Mouse (Mus musculus) intestine, postnatal 0 days (tissue): ENCODE data around the gene Nceh1. TPM values are rescaled to one million over a fixed set of nuclear protein-coding genes. Genes with fewer than 3 reads are reported as not detected.

Experiments used
- ATAC-seq: fragments of 200-750 bp; cut with Nextera tagmentation; 2 replicates; pipeline ENCODE4 v1.8.0; 2017; ENCODE audit warnings: mild to moderate bottlenecking, moderate TSS enrichment, moderate library complexity
- H3K27ac ChIP-seq: fragments of 300-500 bp; sonication (generic); 2 replicates; pipeline ENCODE4 v1.5.1; 2014; ENCODE audit warnings: mild to moderate bottlenecking, low read depth, low read length, moderate library complexity
- H3K27me3 ChIP-seq: fragments of 300-500 bp; sonication (generic); replicated peaks from 2 replicates; pipeline ENCODE4 v1.6.1; 2014; ENCODE audit warnings: low read length, mixed read lengths; ENCODE audit not compliant: control insufficient read depth, insufficient read depth
- H3K36me3 ChIP-seq: fragments of 300-500 bp; sonication (generic); 2 replicates; pipeline ENCODE4 v1.6.1; 2014; ENCODE audit warnings: mild to moderate bottlenecking, moderate library complexity; ENCODE audit not compliant: control insufficient read depth, insufficient read depth
- H3K4me1 ChIP-seq: fragments of 300-500 bp; sonication (generic); replicated peaks from 2 replicates; pipeline ENCODE4 v1.6.1; 2014; ENCODE audit warnings: antibody characterized with exemption, low read length, mixed read lengths; ENCODE audit not compliant: control insufficient read depth, insufficient read depth
- H3K4me2 ChIP-seq: fragments of 300-500 bp; sonication (generic); replicated peaks from 2 replicates; pipeline ENCODE4 v1.6.1; 2014; ENCODE audit warnings: low read depth, mild to moderate bottlenecking, moderate library complexity
- H3K4me3 ChIP-seq: fragments of 300-500 bp; sonication (generic); 2 replicates; pipeline ENCODE4 v1.5.1; 2014; ENCODE audit warnings: low read depth, low read length
- H3K9ac ChIP-seq: fragments of 300-500 bp; sonication (generic); 2 replicates; pipeline ENCODE4 v1.6.1; 2014; ENCODE audit warnings: mild to moderate bottlenecking, low read depth, low read length
- H3K9me3 ChIP-seq: fragments of 300-500 bp; sonication (generic); 2 replicates; pipeline ENCODE4 v1.6.1; 2016; ENCODE audit warnings: mixed run types; ENCODE audit not compliant: control insufficient read depth
- CTCF ChIP-seq: sonication (generic); IDR thresholded peaks from 2 replicates; pipeline ENCODE4 v1.5.1; 2016; ENCODE audit warnings: low read depth, mild to moderate bottlenecking, control low read depth, antibody characterized with exemption, moderate library complexity
- WGBS: fragments of 180-500 bp; shearing (Covaris S2); extraction: QIAGEN DNeasy Blood & Tissue Kit; methylation state at CpG from one replicate; pipeline ENCODE4 v1.1.7; 2014; 5-methylcytosine and 5-hydroxymethylcytosine counted together
- polyA plus RNA-seq: library from polyadenylated mRNA; unstranded; fragments of >200 nt; fragmentation: Nextera tagmentation; extraction: Ambion mirVana; gene quantifications from 2 replicates; pipeline ENCODE4 v1.2.1, GENCODE M21; 2015

Nceh1 gene
- polyA plus RNA-seq, 1 experiment from 2014 or later = 15.0 TPM

DNA sequence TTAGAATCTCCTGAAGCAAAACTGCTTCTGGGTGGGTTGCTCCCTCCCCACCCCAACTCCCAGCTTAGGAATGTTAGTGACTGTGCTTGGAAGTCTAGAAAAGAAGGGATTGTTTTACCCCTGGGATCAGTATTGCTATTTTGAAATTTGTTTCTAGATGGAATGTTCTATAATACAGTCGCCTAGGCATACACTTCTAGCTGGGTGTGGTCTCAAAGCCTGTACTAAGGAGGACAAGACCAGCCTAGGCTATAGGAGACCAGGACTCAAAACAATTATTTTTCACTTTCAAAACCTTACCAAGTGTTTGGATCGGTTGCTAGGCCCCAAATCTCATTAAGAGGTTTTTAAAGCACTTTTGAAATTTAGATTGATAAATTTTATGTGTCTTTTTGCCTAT is 28.5 kb upstream of the Nceh1 start:
- Histone ChIP-seq H3K27me3 (no peaks in the 10 kb centered on the region), H3K9ac (no peak overlapping the region), H3K9me3 (no peaks in the 10 kb centered on the region), H3K27ac (no peak overlapping the region), H3K4me1 (peaks cover 14% of the 10 kb centered on the region; the same call in 1 of the 2 replicates), H3K4me2 (peak overlapping the region; percentile 37), H3K4me3 (peak overlapping the region; percentile 83), H3K36me3 (no peaks in the 10 kb centered on the region)
- WGBS = 42% methylated on average over 2 of the region's 2 CpGs
- TF ChIP-seq CTCF = no peak
- ATAC-seq = no peak

DNA sequence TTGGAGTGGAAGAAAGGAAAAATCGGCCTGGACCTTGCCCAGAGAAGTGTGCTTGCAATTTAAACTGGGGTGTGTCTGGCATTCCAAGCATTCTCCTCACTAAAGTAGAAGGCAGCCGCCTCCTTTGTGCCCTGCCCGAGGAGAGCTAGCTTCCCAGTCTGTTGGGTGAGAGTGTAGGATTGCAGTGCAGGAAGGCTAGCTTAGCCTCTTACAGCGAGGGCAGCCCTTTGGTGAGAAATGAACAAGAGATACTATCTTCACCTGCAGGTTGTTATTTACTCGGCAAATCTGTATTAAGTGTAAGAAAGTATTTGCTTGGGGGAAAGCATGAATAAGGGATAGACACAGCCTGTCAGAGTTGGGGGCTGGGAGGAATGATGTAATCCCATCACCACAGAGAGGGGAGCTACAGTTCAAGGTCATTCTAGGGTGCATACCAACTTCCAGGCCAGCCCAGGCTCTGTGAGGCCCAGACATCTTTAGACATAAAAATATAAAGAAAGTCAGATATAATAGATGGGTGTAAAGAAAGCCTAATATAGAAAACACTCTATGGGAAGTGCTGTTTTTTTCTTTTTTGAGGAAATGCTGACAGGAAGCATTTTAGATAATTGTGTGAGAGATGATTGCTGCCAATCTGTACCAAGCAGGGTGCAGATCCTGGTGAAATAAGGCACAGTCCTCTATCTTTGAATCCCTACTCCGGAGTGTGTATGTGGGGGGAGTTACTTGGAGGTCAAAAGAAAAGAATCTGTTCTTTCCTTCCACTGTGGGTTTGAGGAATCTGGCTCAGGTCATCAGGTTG is 27.5 kb upstream of the Nceh1 start:
- no peaks in the 10 kb centered on the region for H3K27me3 ChIP-seq
- ATAC-seq = 0 out of 2 replicates have a peak, but pooled peaks have one; percentile 7
- H3K9me3 ChIP-seq = no peaks in the 10 kb centered on the region
- 11% methylated on average over 6 of the region's 6 CpGs for WGBS
- TF ChIP-seq CTCF = no peak
- H3K4me2 ChIP-seq = peak overlapping the region; percentile 37
- no peak overlapping the region for H3K9ac ChIP-seq
- H3K27ac ChIP-seq = peak overlapping the region; percentile 51
- H3K4me1 ChIP-seq = peaks cover 14% of the 10 kb centered on the region; the same call in 1 of the 2 replicates
- no peak overlapping the region for H3K4me3 ChIP-seq
- no peaks in the 10 kb centered on the region for H3K36me3 ChIP-seq

DNA sequence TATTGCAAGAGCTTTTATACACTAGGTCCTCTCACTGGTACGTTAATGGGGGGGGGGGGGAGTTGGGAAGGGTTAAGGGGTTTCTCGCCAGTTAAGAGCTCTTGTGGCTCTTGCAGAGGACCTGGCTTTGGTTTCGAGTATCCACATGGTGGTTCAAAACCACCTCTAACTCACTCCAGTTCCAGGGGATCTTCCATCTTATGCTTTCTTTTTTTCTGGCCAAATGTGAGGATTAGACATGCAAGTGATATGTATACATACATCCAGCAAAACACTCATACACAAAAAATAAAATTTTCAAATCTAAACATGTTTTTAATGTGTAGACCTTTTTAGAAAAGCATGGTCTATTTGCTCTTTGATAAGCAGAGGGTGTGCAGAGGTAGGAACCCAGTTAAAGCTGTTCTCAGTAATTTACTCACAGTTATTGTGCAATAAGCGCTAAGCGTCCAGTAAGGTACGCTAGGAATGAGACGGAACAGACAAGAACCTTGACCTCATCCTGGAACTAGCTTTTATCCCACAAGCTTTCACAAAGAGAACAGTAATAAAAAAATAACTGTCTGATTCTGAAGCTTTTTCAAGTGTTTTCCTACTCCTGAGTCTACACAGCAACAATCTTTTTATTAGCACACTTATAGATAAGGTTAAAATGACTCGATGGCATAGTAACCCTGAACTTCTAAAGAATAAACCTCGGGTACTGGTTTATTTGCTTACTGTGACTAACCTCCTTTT is 26.7 kb upstream of the Nceh1 start:
- Histone ChIP-seq H3K4me3 (no peak overlapping the region), H3K9ac (no peak overlapping the region), H3K9me3 (no peaks in the 10 kb centered on the region), H3K27ac (no peak overlapping the region; the same call in 1 of the 2 replicates), H3K4me2 (no peak overlapping the region; the same call in 1 of the 2 replicates), H3K4me1 (peaks cover 14% of the 10 kb centered on the region; the same call in 1 of the 2 replicates), H3K36me3 (no peaks in the 10 kb centered on the region), H3K27me3 (no peaks in the 10 kb centered on the region)
- no peak for TF ChIP-seq CTCF
- ATAC-seq = peak; percentile 11; the same call in 1 of the 2 replicates
- WGBS = 26% methylated on average over 9 of the region's 9 CpGs

DNA sequence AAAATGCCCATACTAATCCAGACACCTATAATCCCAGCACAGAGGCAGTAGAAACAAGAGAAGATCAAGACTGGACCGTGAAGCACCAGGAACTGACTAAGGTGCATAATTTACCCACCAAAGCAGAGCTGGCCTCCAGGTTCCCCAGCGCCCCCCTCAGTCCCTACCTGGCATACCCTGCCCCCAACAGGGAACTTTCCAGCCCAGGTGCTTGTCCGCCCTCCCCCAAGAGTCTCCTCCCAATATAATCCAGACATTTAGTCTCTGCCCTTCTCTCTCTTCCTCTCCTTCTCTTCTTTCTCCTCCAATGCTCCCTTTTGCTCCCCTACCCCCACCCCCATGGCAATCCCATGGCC is 26.2 kb upstream of the Nceh1 start:
- Histone ChIP-seq H3K36me3 (no peaks in the 10 kb centered on the region), H3K9me3 (no peaks in the 10 kb centered on the region), H3K4me2 (no peak overlapping the region; the same call in 1 of the 2 replicates), H3K4me3 (no peak overlapping the region), H3K9ac (no peak overlapping the region), H3K27ac (peak overlapping the region; percentile 15; the same call in 1 of the 2 replicates), H3K4me1 (peaks cover 14% of the 10 kb centered on the region; the same call in 1 of the 2 replicates), H3K27me3 (no peaks in the 10 kb centered on the region)
- no peak for TF ChIP-seq CTCF
- ATAC-seq = no peak
- WGBS = 35% methylated on average over 3 of the region's 3 CpGs

DNA sequence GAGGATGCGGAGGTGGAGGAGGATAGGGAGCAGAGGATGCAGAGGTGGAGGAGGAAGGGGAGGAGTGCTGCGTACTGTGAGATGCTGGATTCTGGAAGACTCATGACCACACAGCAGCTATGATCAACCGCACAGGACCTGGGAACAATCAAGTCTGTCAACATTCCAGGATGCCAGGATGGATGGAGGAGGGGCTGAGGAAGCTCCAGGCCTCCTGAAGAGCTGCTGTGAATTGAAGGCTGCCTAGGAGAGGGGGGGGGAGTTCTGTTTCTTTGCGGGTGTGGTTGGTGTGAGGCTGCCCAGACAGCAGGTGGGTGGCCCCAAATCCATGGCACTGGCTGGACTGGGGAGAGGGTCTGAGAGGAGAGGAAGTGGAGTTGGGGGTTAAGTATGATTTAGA is 23.9 kb upstream of the Nceh1 start:
- no peak for ATAC-seq
- Histone ChIP-seq H3K36me3 (no peaks in the 10 kb centered on the region), H3K27ac (no peak overlapping the region), H3K27me3 (no peaks in the 10 kb centered on the region), H3K4me2 (no peak overlapping the region), H3K4me1 (peaks cover 14% of the 10 kb centered on the region), H3K9ac (no peak overlapping the region), H3K9me3 (no peaks in the 10 kb centered on the region), H3K4me3 (no peak overlapping the region)
- no peak for TF ChIP-seq CTCF
- 43% methylated on average over 4 of the region's 4 CpGs for WGBS
